20 mouse cellular contexts compared by ENCODE assay signal in genomic region chr15:52136693-52137092, GRCm38 (mm10).
"Had no signal": no experiment of that assay in that cellular context is flagged by ENCODE, and none has a peak within 500 bp of the region (broad histone marks: within the 10 kb centered on the region; RNA-seq: fewer than 3 reads in every experiment).

No protein-coding gene starts in this region.

- DNase-seq: lung, adult 2 months; lung, postnatal 14 days; lung, postnatal 36 days; retina, postnatal 1 day; right cerebral cortex, adult 18-20 months; right cerebral cortex, postnatal 25 days; right cerebral cortex, postnatal 4 days; spleen, adult 18-20 months; thymus, adult 18-20 months; thymus, postnatal 14 days; thymus, postnatal 36 days had no signal

- H3K4me3 ChIP-seq: lung, embryonic 15.5 days; midbrain, embryonic 13.5 days; midbrain, embryonic 15.5 days; myocyte; neural tube, embryonic 13.5 days; neural tube, embryonic 15.5 days had no signal

- H3K9me3 ChIP-seq: lung, embryonic 15.5 days; midbrain, embryonic 13.5 days; midbrain, embryonic 15.5 days; neural tube, embryonic 13.5 days; neural tube, embryonic 15.5 days had no signal

- H3K27me3 ChIP-seq: lung, embryonic 15.5 days; midbrain, embryonic 13.5 days; midbrain, embryonic 15.5 days; neural tube, embryonic 13.5 days; neural tube, embryonic 15.5 days had no signal

- ATAC-seq: lung, postnatal 0 days; midbrain, embryonic 13.5 days; midbrain, embryonic 15.5 days had no signal

- H3K4me1 ChIP-seq: lung, embryonic 15.5 days; midbrain, embryonic 13.5 days; midbrain, embryonic 15.5 days; neural tube, embryonic 13.5 days; neural tube, embryonic 15.5 days had no signal

- H3K4me2 ChIP-seq: lung, embryonic 15.5 days; midbrain, embryonic 11.5 days; midbrain, embryonic 13.5 days; midbrain, embryonic 15.5 days; neural tube, embryonic 13.5 days; neural tube, embryonic 15.5 days had no signal

- H3K9ac ChIP-seq: lung, embryonic 15.5 days; midbrain, embryonic 13.5 days; midbrain, embryonic 15.5 days; neural tube, embryonic 13.5 days; neural tube, embryonic 15.5 days had no signal

- H3K27ac ChIP-seq: lung, embryonic 15.5 days; macrophage; midbrain, embryonic 13.5 days; midbrain, embryonic 15.5 days; neural tube, embryonic 13.5 days; neural tube, embryonic 15.5 days had no signal

- H3K36me3 ChIP-seq: lung, embryonic 15.5 days; midbrain, embryonic 13.5 days; midbrain, embryonic 15.5 days; neural tube, embryonic 13.5 days; neural tube, embryonic 15.5 days had no signal
